Mouse (Mus musculus) 3T3-L1 (cell line): ENCODE measurements at regions not wholly inside any gene's neighbourhood (a gene's known extent, or its start where the extent isn't known, plus 50 kb on each side); places are given as distances from the start of the nearest gene placed in this dataset.

ENCODE experiments used
- DNase-seq: peaks from one replicate; pipeline ENCODE4 v3.0.0-alpha.2; 2015; ENCODE audit warnings: low read depth, low spot score

DNA sequence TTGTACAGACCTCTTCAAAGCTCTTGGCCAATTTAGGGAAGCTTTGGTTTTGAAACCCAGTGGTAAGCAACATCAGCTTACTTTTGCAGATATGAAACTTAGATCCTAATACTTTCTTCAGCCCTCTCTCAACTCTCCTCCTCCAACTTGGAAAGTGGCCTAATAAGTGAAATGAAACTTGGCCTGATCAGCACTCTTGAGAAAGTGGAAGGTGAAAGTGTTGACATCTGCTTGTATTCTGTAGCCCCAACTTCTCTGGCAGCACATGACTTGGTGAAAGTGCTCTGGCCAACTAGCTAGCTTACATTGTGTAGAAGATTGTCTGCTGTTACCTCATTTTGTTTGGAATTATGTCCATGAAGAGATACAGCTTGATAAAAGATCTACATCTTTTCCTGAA, 61.1 kb upstream of the Prdm1 start:
- peak; percentile 19 for DNase-seq

DNA sequence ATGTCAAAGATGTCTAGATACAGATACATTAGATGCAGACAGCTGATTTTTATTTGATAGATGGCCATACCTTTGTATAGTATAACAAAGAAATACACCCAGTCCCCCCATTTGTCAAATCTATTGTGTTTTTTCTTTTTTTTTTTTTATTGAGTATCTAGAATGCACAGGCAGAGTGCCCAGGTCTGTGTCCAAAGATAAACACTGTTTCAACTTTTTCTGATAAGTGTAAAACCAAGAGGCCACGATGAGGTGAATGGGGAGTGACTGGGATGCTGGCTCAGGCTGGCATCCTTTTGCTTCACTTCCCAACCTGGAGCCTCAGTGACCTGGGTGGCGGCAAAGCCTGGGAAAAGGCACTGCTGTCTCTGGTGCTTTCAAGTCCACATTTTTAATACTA, 54.4 kb upstream of the Prdm1 start:
- no peak for DNase-seq
